Mouse (Mus musculus) cerebellum, postnatal 10 days (tissue): ENCODE results near the gene Olfr298.

ENCODE experiments used
- DNase-seq, 2 experiments: peaks; one replicate each; pipeline ENCODE4 v3.0.0; 2021; ENCODE audit warnings: mixed read lengths in 2 of 2

Gene Olfr298

GRCm38 (mm10) chr7:86492384-86492783, at the start of gene Olfr298:
Olfr298 (minus strand) TSS chr7:86492484.
- no peak for DNase-seq

GRCm38 (mm10) chr7:86519668-86520067, 27.4 kb upstream of the Olfr298 start, which contains the start of gene Olfr297:
Olfr297 (plus strand) TSS chr7:86519968.
- DNase-seq: no peak

GRCm38 (mm10) chr7:86459621-86460020, 32.7 kb downstream of the Olfr298 start, which contains the start of gene Olfr299:
Olfr299 (plus strand) TSS chr7:86459921.
- DNase-seq: no peak
